Mouse (Mus musculus) lung, embryonic 16.5 days (tissue): ENCODE measurements at regions not wholly inside any gene's neighbourhood (a gene's known extent, or its start where the extent isn't known, plus 50 kb on each side); places are given as distances from the start of the nearest gene placed in this dataset.

Experiments used
- ATAC-seq: fragments of 200-750 bp; cut with Nextera tagmentation; 2 replicates; pipeline ENCODE4 v1.8.0; 2017; ENCODE audit warnings: low read depth, mild to moderate bottlenecking, moderate library complexity
- H3K27ac ChIP-seq: fragments of 300-500 bp; sonication (generic); 2 replicates; pipeline ENCODE4 v1.5.1; 2014; ENCODE audit warnings: mild to moderate bottlenecking, control low read depth, low read length
- H3K27me3 ChIP-seq: fragments of 300-500 bp; sonication (generic); 2 replicates; pipeline ENCODE4 v1.6.1; 2014; ENCODE audit warnings: low read depth, low read length, mixed read lengths; ENCODE audit not compliant: control insufficient read depth, insufficient read depth
- H3K36me3 ChIP-seq: fragments of 300-500 bp; sonication (generic); 2 replicates; pipeline ENCODE4 v1.6.1; 2014; ENCODE audit warnings: low read length; ENCODE audit not compliant: control insufficient read depth, insufficient read depth
- H3K4me1 ChIP-seq: fragments of 300-500 bp; sonication (generic); replicated peaks from 2 replicates; pipeline ENCODE4 v1.6.1; 2014; ENCODE audit warnings: low read length, mixed read lengths; ENCODE audit not compliant: control insufficient read depth, insufficient read depth
- H3K4me2 ChIP-seq: fragments of 300-500 bp; sonication (generic); 2 replicates; pipeline ENCODE4 v1.6.1; 2014; ENCODE audit warnings: low read depth, low read length, control low read depth
- H3K4me3 ChIP-seq: fragments of 300-500 bp; sonication (generic); 2 replicates; pipeline ENCODE4 v1.5.1; 2014; ENCODE audit warnings: mild to moderate bottlenecking, low read length, control low read depth
- H3K9ac ChIP-seq: fragments of 300-500 bp; sonication (generic); 2 replicates; pipeline ENCODE4 v1.6.1; 2014; ENCODE audit warnings: low read length, control low read depth
- H3K9me3 ChIP-seq: fragments of 300-500 bp; sonication (generic); 2 replicates; pipeline ENCODE4 v1.6.1; 2016; ENCODE audit warnings: low read length; ENCODE audit not compliant: control insufficient read depth
- WGBS: fragments of 180-500 bp; shearing (Covaris S2); extraction: QIAGEN DNeasy Blood & Tissue Kit; methylation state at CpG from one replicate; pipeline ENCODE4 v1.1.7; 2014; 5-methylcytosine and 5-hydroxymethylcytosine counted together

DNA sequence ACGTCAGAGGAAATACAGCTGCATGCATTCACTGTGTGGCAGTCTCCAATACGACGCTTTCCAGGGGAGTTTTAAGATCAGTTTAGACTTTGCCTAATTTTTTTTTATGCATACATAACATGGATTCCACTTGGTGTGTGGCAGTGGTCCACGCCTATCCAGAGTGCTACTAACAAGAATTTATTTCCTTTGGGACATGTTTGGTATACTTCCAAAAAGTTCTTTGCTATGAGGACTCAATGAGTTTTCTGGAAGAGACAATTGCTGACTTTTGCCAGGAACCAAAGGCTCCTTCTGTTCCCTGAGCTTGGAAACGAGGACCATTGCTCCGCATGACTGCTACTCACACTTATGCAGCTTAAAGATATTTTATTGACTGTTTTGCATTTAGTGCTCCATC lies 59.2 kb downstream of the Marcks start:
- no peaks in the 10 kb centered on the region for H3K9me3 ChIP-seq
- no peak overlapping the region for H3K4me3 ChIP-seq
- H3K4me1 ChIP-seq, result peaks cover 12% of the 10 kb centered on the region
- peak overlapping the region; percentile 80; the same call in 1 of the 2 replicates for H3K27ac ChIP-seq
- H3K27me3 ChIP-seq, result no peaks in the 10 kb centered on the region
- H3K36me3 ChIP-seq, result no peaks in the 10 kb centered on the region
- H3K4me2 ChIP-seq, result no peak overlapping the region
- 60% methylated on average over 6 of the region's 6 CpGs for WGBS
- H3K9ac ChIP-seq, result no peak overlapping the region
- ATAC-seq, result peak; percentile 45; the same call in 1 of the 2 replicates

DNA sequence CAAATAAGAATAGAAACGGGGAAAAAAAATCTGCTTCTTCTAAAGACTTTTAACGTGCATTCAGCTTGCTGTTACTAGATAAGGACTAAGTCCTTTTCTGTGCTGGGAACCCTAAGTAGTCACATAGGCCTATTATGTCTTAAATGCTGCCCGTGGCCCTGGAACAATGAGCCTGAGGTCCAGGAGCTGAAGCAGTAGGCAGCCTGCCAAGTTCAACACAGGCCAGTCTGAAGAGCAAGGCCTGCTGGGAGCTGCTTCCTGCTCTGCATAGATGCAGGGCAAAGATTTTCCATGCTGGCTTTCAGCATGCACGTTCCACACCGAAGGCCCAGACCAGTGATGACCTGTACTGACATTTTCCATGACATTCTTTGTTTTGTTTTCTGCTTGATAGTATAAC lies 60.3 kb downstream of the Marcks start:
- Histone ChIP-seq H3K9ac (no peak overlapping the region), H3K4me3 (no peak overlapping the region), H3K4me1 (peaks cover 12% of the 10 kb centered on the region), H3K9me3 (no peaks in the 10 kb centered on the region), H3K36me3 (no peaks in the 10 kb centered on the region), H3K4me2 (no peak overlapping the region), H3K27ac (peak overlapping the region; percentile 80), H3K27me3 (no peaks in the 10 kb centered on the region)
- WGBS, result 5% methylated on average over 5 of the region's 5 CpGs
- ATAC-seq, result peak; percentile 95

- H3K9ac ChIP-seq, result no peak overlapping the region
- peak; percentile 20; the same call in 1 of the 2 replicates for ATAC-seq
- H3K27ac ChIP-seq, result peak overlapping the region; percentile 80; the same call in 1 of the 2 replicates
- no peaks in the 10 kb centered on the region for H3K36me3 ChIP-seq
- H3K4me1 ChIP-seq, result peaks cover 12% of the 10 kb centered on the region
- H3K27me3 ChIP-seq, result no peaks in the 10 kb centered on the region
- no peak overlapping the region for H3K4me3 ChIP-seq
- 80% methylated on average over 2 of the region's 2 CpGs for WGBS
- H3K9me3 ChIP-seq, result no peaks in the 10 kb centered on the region
- no peak overlapping the region for H3K4me2 ChIP-seq
These were observed 61.0 kb downstream of the Marcks start for GRCm38 (mm10) chr10:37077741-37078140.

GRCm38 (mm10) chr10:37072834-37073233 lies 65.9 kb downstream of the Marcks start:
- H3K4me1 ChIP-seq, result peaks cover under 1% of the 10 kb centered on the region
- H3K4me3 ChIP-seq, result no peak overlapping the region
- H3K4me2 ChIP-seq, result no peak overlapping the region
- 5% methylated on average over 5 of the region's 5 CpGs for WGBS
- H3K27ac ChIP-seq, result no peak overlapping the region
- no peaks in the 10 kb centered on the region for H3K9me3 ChIP-seq
- H3K27me3 ChIP-seq, result no peaks in the 10 kb centered on the region
- no peaks in the 10 kb centered on the region for H3K36me3 ChIP-seq
- no peak overlapping the region for H3K9ac ChIP-seq
- peak; percentile 72 for ATAC-seq

DNA sequence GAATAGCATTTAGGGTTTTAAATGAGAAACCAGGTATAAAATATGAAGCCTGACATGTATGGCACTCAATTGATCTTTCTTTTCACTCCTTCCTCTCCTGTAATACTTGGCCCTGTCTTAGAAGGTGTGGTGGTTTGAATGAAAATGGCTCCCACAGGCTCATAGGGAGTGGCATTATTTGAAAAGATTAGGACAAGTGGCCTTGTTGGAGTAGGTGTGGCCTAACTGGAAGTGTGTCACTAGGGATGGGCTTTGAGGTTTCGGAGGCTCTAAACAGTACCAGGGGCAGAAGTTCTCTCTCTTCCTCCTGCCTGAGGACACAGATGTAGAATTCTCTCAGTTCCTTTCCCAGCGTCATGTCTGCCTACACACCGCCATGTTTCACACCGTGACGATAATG lies 66.7 kb downstream of the Marcks start:
- Histone ChIP-seq H3K27me3 (no peaks in the 10 kb centered on the region), H3K9ac (no peak overlapping the region), H3K27ac (no peak overlapping the region), H3K4me3 (no peak overlapping the region), H3K4me2 (no peak overlapping the region), H3K9me3 (no peaks in the 10 kb centered on the region), H3K4me1 (no peaks in the 10 kb centered on the region), H3K36me3 (no peaks in the 10 kb centered on the region)
- 88% methylated on average over 5 of the region's 5 CpGs for WGBS
- no peak for ATAC-seq

DNA sequence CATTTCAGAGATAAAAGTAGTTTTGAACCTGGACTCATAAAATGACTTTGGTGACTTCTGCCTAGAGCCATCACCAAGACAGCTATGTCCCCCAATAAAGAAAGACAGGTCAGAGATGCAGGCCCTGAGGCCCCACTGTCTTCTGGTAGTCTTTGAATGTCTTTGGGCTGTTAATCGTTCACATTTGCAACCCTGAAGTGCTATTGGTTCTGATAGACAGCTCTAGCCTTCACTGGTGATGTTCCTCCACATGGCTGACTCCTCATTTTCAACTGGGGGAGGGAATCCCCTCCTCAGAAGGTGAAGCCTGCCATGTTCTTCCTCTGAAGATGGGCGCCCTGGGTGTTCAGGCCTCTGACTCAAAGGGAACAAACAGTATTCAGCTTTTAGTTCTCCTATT lies 67.3 kb downstream of the Marcks start:
- no peaks in the 10 kb centered on the region for H3K9me3 ChIP-seq

More for the DNA sequence above, 67.3 kb downstream of the Marcks start:
- H3K9ac ChIP-seq, result no peak overlapping the region
- H3K4me2 ChIP-seq, result no peak overlapping the region
- H3K4me1 ChIP-seq, result no peaks in the 10 kb centered on the region
- H3K27me3 ChIP-seq, result no peaks in the 10 kb centered on the region
- ATAC-seq, result no peak
- H3K36me3 ChIP-seq, result no peaks in the 10 kb centered on the region
- no peak overlapping the region for H3K4me3 ChIP-seq
- H3K27ac ChIP-seq, result no peak overlapping the region
- 75% methylated on average over 2 of the region's 2 CpGs for WGBS
